Mouse (Mus musculus): ENCODE measurements at regions not wholly inside any gene's neighbourhood (a gene's known extent, or its start where the extent isn't known, plus 50 kb on each side); places are given as distances from the start of the nearest gene placed in this dataset.

GRCm38 (mm10) chr3:35027898-35028297 is 377.7 kb downstream of the Sox2 start:
- no peak overlapping the region for H3K4me3 ChIP-seq
- TF ChIP-seq CTCF (IDR thresholded peaks at IDR 0.05): no peak
- H3K27ac ChIP-seq: no peak overlapping the region
- DNase-seq (ENCODE audit: extremely low spot score in 1 of 2, low spot score in 2 of 2): no peak
- intact Hi-C loops (cut with DNase I): no loop called here

GRCm38 (mm10) chr3:35029924-35030323 is 379.7 kb downstream of the Sox2 start:
- intact Hi-C loops (cut with DNase I): no loop called here
- Histone ChIP-seq H3K27ac (no peak overlapping the region), H3K4me3 (no peak overlapping the region)
- TF ChIP-seq CTCF (IDR thresholded peaks at IDR 0.05): no peak
- peak; percentile 12 to 13 for DNase-seq (ENCODE audit: extremely low spot score in 1 of 2, low spot score in 2 of 2)

GRCm38 (mm10) chr3:35033587-35033986 is 383.4 kb downstream of the Sox2 start:
- intact Hi-C loops (cut with DNase I): no loop called here
- Histone ChIP-seq H3K4me3 (no peak overlapping the region), H3K27ac (no peak overlapping the region)
- TF ChIP-seq CTCF (IDR thresholded peaks at IDR 0.05): no peak
- DNase-seq (ENCODE audit: extremely low spot score in 1 of 2, low spot score in 2 of 2): no peak

- no peak for TF ChIP-seq CTCF (IDR thresholded peaks at IDR 0.05)
- intact Hi-C loops (cut with DNase I): no loop called here
- no peak for DNase-seq (ENCODE audit: extremely low spot score in 1 of 2, low spot score in 2 of 2)
- no peak overlapping the region for H3K4me3 ChIP-seq
- H3K27ac ChIP-seq: no peak overlapping the region
These were observed 385.0 kb downstream of the Sox2 start for GRCm38 (mm10) chr3:35035234-35035633.

GRCm38 (mm10) chr3:35043705-35044104 is 393.5 kb downstream of the Sox2 start:
- no peak for TF ChIP-seq CTCF (IDR thresholded peaks at IDR 0.05)
- H3K4me3 ChIP-seq: no peak overlapping the region
- no peak for DNase-seq (ENCODE audit: extremely low spot score in 1 of 2, low spot score in 2 of 2)
- H3K27ac ChIP-seq: no peak overlapping the region
- intact Hi-C loops (cut with DNase I): no loop called here

- no peak for TF ChIP-seq CTCF (IDR thresholded peaks at IDR 0.05)
- no peak for DNase-seq (ENCODE audit: extremely low spot score in 1 of 2, low spot score in 2 of 2)
- H3K27ac ChIP-seq: no peak overlapping the region
- intact Hi-C loops (cut with DNase I): no loop called here
- no peak overlapping the region for H3K4me3 ChIP-seq
These were observed 409.2 kb downstream of the Sox2 start for GRCm38 (mm10) chr3:35059438-35059837.

GRCm38 (mm10) chr3:35060042-35060441 is 409.8 kb downstream of the Sox2 start:
- no peak overlapping the region for H3K27ac ChIP-seq
- TF ChIP-seq CTCF (IDR thresholded peaks at IDR 0.05): no peak
- H3K4me3 ChIP-seq: no peak overlapping the region
- no peak for DNase-seq (ENCODE audit: extremely low spot score in 1 of 2, low spot score in 2 of 2)
- intact Hi-C loops (cut with DNase I): no loop called here

GRCm38 (mm10) chr3:35066824-35067223 is 416.6 kb downstream of the Sox2 start:
- Histone ChIP-seq H3K4me3 (no peak overlapping the region), H3K27ac (no peak overlapping the region)
- peak; percentile 46 to 49 for DNase-seq (ENCODE audit: extremely low spot score in 1 of 2, low spot score in 2 of 2)
- intact Hi-C loops (cut with DNase I): no loop called here
- TF ChIP-seq CTCF (IDR thresholded peaks at IDR 0.05): no peak

GRCm38 (mm10) chr3:35068586-35068985 is 418.4 kb downstream of the Sox2 start:
- H3K4me3 ChIP-seq: no peak overlapping the region
- no peak for TF ChIP-seq CTCF (IDR thresholded peaks at IDR 0.05)
- H3K27ac ChIP-seq: no peak overlapping the region
- intact Hi-C loops (cut with DNase I): no loop called here
- DNase-seq (ENCODE audit: extremely low spot score in 1 of 2, low spot score in 2 of 2): no peak

GRCm38 (mm10) chr3:35071046-35071445 is 420.8 kb downstream of the Sox2 start:
- no peak overlapping the region for H3K4me3 ChIP-seq
- no peak for DNase-seq (ENCODE audit: extremely low spot score in 1 of 2, low spot score in 2 of 2)

GRCm38 (mm10) chr3:35079887-35080286 is 429.7 kb downstream of the Sox2 start:
- Histone ChIP-seq H3K4me3 (no peak overlapping the region), H3K27ac (no peak overlapping the region)
- DNase-seq (ENCODE audit: extremely low spot score in 1 of 2, low spot score in 2 of 2): no peak
- no peak for TF ChIP-seq CTCF (IDR thresholded peaks at IDR 0.05)
- intact Hi-C loops (cut with DNase I): no loop called here

More at GRCm38 (mm10) chr3:35071046-35071445, 420.8 kb downstream of the Sox2 start:
- intact Hi-C loops (cut with DNase I): no loop called here
- TF ChIP-seq CTCF (IDR thresholded peaks at IDR 0.05): no peak
- no peak overlapping the region for H3K27ac ChIP-seq

- no peak for DNase-seq (ENCODE audit: extremely low spot score in 1 of 2, low spot score in 2 of 2)
- intact Hi-C loops (cut with DNase I): no loop called here
- no peak overlapping the region for H3K4me3 ChIP-seq
These were observed 434.1 kb downstream of the Sox2 start for GRCm38 (mm10) chr3:35084091-35084867.

More at GRCm38 (mm10) chr3:35084091-35084867, 434.1 kb downstream of the Sox2 start:
- TF ChIP-seq CTCF (IDR thresholded peaks at IDR 0.05): no peak
- H3K27ac ChIP-seq: no peak overlapping the region

Measured in left cerebral cortex, adult 2 months (tissue).